Mouse (Mus musculus): ENCODE results near the gene Ugt1a6b.

GRCm38 (mm10) chr1:88229986-88230385, 126.9 kb downstream of the Ugt1a6b start:
- TF ChIP-seq POLR2A (IDR thresholded peaks at IDR 0.05; ENCODE audit: borderline replicate concordance, extremely low read depth, insufficient read depth, insufficient read length, poor library complexity, severe bottlenecking) (no peak), CTCF (IDR thresholded peaks at IDR 0.05; ENCODE audit: borderline replicate concordance, extremely low read depth, insufficient read depth, insufficient read length) (no peak)
